ENCODE assay signal across 8 mouse cellular contexts in the genomic region with DNA sequence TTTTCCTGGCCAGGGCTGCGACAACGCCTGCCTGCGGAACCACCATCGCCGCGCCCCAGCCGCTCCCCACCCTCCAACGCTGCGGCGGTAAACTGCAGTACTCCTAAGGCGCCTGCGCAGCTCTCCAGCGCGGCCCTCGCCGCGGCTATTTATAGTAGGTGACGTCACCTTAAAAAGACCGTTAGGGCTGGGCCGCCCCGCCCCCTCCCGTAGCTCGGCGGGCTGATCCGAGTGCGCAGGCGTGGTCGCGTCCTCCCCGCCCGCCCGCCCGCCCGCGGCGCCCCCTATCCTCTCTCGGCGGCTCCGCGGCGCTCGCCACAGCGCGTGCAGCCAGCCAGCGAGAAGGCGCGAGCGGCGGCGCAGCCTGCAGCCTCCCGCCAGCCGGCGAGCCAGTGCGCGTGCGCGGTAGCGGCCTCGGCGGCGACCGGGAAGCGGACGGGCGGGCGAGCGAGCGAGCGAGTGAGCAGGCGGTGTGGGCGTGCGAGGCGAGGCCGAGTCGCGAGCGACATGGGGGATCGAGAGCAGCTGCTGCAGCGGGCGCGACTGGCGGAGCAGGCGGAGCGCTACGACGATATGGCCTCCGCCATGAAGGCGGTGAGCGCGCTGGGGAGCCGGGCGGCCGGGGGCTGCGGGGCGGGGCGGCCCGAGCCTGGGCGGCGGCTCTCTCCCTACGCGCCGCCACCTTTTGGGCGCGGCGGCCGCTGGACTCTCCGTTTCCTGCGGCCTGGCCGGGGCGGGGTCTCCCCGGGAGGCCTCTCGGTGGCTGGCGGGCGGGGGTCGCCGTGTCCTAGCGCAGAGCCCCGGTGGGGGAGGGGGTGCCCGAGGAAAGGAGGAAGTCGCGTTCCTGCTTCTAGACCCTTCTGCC. TPM values are rescaled to one million over a fixed set of nuclear protein-coding genes. Genes with fewer than 3 reads are reported as not detected.
DNase-seq lines count a peak whose midpoint lies in the region; ATAC-seq and TF ChIP-seq lines count a peak whose summit lies in the region.

A gene (plus strand): TSS at position 256 of the 865 bp plus-strand sequence.

- peaks cover 24% of the 10 kb centered on the region for H3K36me3 ChIP-seq in embryonic facial prominence, embryonic 14.5 days (ENCODE audit: control insufficient read depth, insufficient read depth, low read length)
- H3K36me3 ChIP-seq in limb, embryonic 14.5 days (ENCODE audit: control insufficient read depth, insufficient read depth, low read length): peaks cover 12% of the 10 kb centered on the region; the same call in 1 of the 2 replicates
- no peaks in the 10 kb centered on the region for H3K36me3 ChIP-seq in midbrain, postnatal 0 days (ENCODE audit: insufficient read depth, low read length)

- ATAC-seq in embryonic facial prominence, embryonic 14.5 days (ENCODE audit: low read depth): peak; percentile 97
- peak; percentile 96 for ATAC-seq in limb, embryonic 14.5 days (ENCODE audit: low FRiP score, low read depth)
- ATAC-seq in midbrain, postnatal 0 days (ENCODE audit: low FRiP score): peak; percentile 97

- peak within 1 kb of the TSS; percentile 76 for H3K4me2 ChIP-seq in embryonic facial prominence, embryonic 14.5 days (ENCODE audit: low read depth, low read length)
- peak within 1 kb of the TSS; percentile 91 for H3K4me2 ChIP-seq in limb, embryonic 14.5 days (replicated peaks; ENCODE audit: low read depth, low read length, severe bottlenecking)
- H3K4me2 ChIP-seq in midbrain, postnatal 0 days (ENCODE audit: low read depth, low read length, poor library complexity, severe bottlenecking): peak within 1 kb of the TSS; percentile 67

- H3K9ac ChIP-seq in embryonic facial prominence, embryonic 14.5 days (ENCODE audit: low read depth, low read length): peak within 1 kb of the TSS; percentile 97
- peak within 1 kb of the TSS; percentile 93 for H3K9ac ChIP-seq in limb, embryonic 14.5 days (ENCODE audit: low read depth, low read length, severe bottlenecking)
- peak within 1 kb of the TSS; percentile 97 for H3K9ac ChIP-seq in midbrain, postnatal 0 days (replicated peaks; ENCODE audit: low read length, poor library complexity, severe bottlenecking)

- peaks cover 17% of the 10 kb centered on the region for H3K4me1 ChIP-seq in embryonic facial prominence, embryonic 14.5 days (ENCODE audit: control insufficient read depth, insufficient read depth, low read length)
- peaks cover 21% of the 10 kb centered on the region for H3K4me1 ChIP-seq in limb, embryonic 14.5 days (ENCODE audit: control insufficient read depth, insufficient read depth, low read length)
- peaks cover 19% of the 10 kb centered on the region for H3K4me1 ChIP-seq in midbrain, postnatal 0 days (ENCODE audit: insufficient read depth, low read length)

- peak; percentile 98 for DNase-seq in 3T3-L1 (ENCODE audit: low read depth, low spot score)
- peak; percentile 91 to 94 for DNase-seq in adrenal gland, postnatal 4 days (ENCODE audit: low spot score in 2 of 2)
- DNase-seq in embryonic facial prominence, embryonic 14.5 days (ENCODE audit: low spot score): peak; percentile 98
- peak; percentile 97 for DNase-seq in heart, adult 8-10 months (ENCODE audit: low spot score)
- DNase-seq in kidney, adult 9 months: peak; percentile 97
- DNase-seq in limb, embryonic 14.5 days (ENCODE audit: low spot score): peak; percentile 98
- peak; percentile 99 for DNase-seq in midbrain, postnatal 0 days (ENCODE audit: low spot score)
- peak; percentile 94 for DNase-seq in spleen, postnatal 14 days (ENCODE audit: low spot score in 2 of 2)

- H3K27ac ChIP-seq in embryonic facial prominence, embryonic 14.5 days (replicated peaks; ENCODE audit: low read depth, low read length): peak within 1 kb of the TSS; percentile 100
- peak within 1 kb of the TSS; percentile 99 for H3K27ac ChIP-seq in limb, embryonic 14.5 days (replicated peaks; ENCODE audit: low read depth, low read length)
- peak within 1 kb of the TSS; percentile 98 for H3K27ac ChIP-seq in midbrain, postnatal 0 days (ENCODE audit: low read depth, low read length)

- no peaks in the 10 kb centered on the region for H3K9me3 ChIP-seq in embryonic facial prominence, embryonic 14.5 days (ENCODE audit: control insufficient read depth, low read length)
- H3K9me3 ChIP-seq in limb, embryonic 14.5 days (ENCODE audit: control insufficient read depth, low read length): no peaks in the 10 kb centered on the region
- H3K9me3 ChIP-seq in midbrain, postnatal 0 days (ENCODE audit: low read length): no peaks in the 10 kb centered on the region

- under 1% methylated on average over 15 of the region's 121 CpGs for WGBS in embryonic facial prominence, embryonic 14.5 days
- WGBS in limb, embryonic 14.5 days: 1% methylated on average over 52 of the region's 121 CpGs
- 1% methylated on average over 94 of the region's 121 CpGs for WGBS in midbrain, postnatal 0 days

- peak; percentile 80; the same call in 1 of the 2 replicates for TF ChIP-seq POLR2A in limb, embryonic 14.5 days (IDR thresholded peaks at IDR 0.05; ENCODE audit: borderline replicate concordance, extremely low read depth, insufficient read depth, insufficient read length)

- peak within 1 kb of the TSS; percentile 90 for H3K4me3 ChIP-seq in embryonic facial prominence, embryonic 14.5 days (ENCODE audit: low read depth, low read length)
- H3K4me3 ChIP-seq in limb, embryonic 14.5 days (replicated peaks; ENCODE audit: low read length): peak within 1 kb of the TSS; percentile 83
- peak within 1 kb of the TSS; percentile 80 for H3K4me3 ChIP-seq in midbrain, postnatal 0 days (ENCODE audit: low read depth, low read length)

- H3K27me3 ChIP-seq in embryonic facial prominence, embryonic 14.5 days (replicated peaks; ENCODE audit: control insufficient read depth, insufficient read depth, low read length): no peaks in the 10 kb centered on the region
- no peaks in the 10 kb centered on the region for H3K27me3 ChIP-seq in limb, embryonic 14.5 days (ENCODE audit: control insufficient read depth, insufficient read depth, low read length)
- no peaks in the 10 kb centered on the region for H3K27me3 ChIP-seq in midbrain, postnatal 0 days (ENCODE audit: insufficient read depth, low read length)

- TF ChIP-seq CTCF in midbrain, postnatal 0 days (IDR thresholded peaks at IDR 0.05): peak; percentile 54

RNA-seq across cellular contexts. Expression of the gene that starts here (rescaled TPM):
- 100 to 1,000 TPM; 148 to 195 TPM for total RNA-seq in adrenal gland, postnatal 4 days (2021)
- polyA plus RNA-seq in embryonic facial prominence, embryonic 14.5 days (2014; fragmentation: Nextera tagmentation; extraction: Ambion mirVana): 395 and 410 TPM in 2 replicates
- total RNA-seq in heart, adult 8-10 months (2022): 10 to 100 TPM; 73.8 to 88.7 (median 82.1) TPM
- polyA plus RNA-seq in limb, embryonic 14.5 days (2012; rRNA removed): 226 and 247 TPM in 2 replicates
- polyA plus RNA-seq in limb, embryonic 14.5 days (2014; fragmentation: Nextera tagmentation; extraction: Ambion mirVana): 323 and 339 TPM in 2 replicates
- total RNA-seq in midbrain, postnatal 0 days (2014; rRNA removed): 704 and 729 TPM in 2 replicates
- polyA plus RNA-seq in midbrain, postnatal 0 days (2015; fragmentation: Nextera tagmentation; extraction: Ambion mirVana): 1,094 and 1,095 TPM in 2 replicates

Comparison
In these comparisons a context has a peak if more than half of its experiments do, and no peak if none do; other contexts are left out.
1. Peak in every context shown above with its lines: DNase-seq, ATAC-seq, H3K4me3 ChIP-seq and H3K27ac ChIP-seq.